Mouse (Mus musculus): ENCODE measurements at regions not wholly inside any gene's neighbourhood (a gene's known extent, or its start where the extent isn't known, plus 50 kb on each side); places are given as distances from the start of the nearest gene placed in this dataset.
A peak's percentile ranks its signal among the peaks of the same experiment; 100 is the strongest.
"Not testable (repeated sequence)": the region's sequence is repeated elsewhere in the genome, so short reads cannot be mapped to it uniquely, and the experiment has no call there.

DNA sequence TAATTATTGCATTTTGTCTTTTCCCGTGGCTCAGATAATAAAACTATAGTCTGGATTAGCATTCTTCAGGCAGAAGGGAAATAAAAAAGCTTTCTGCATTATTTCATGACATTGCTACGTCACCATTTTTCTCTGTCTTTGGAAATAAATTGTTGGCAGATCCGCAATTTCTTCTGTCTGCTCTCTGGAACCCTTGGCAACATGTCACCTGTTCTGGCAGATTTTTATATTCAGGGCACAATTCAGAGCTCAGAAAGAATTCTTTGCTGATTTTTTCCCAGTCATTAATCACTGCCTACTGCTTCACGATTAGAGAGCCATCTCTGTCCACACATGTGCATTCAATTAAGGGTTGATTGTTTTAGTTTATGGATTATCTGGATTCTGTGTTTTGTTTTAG lies 460.5 kb downstream of the Cdh8 start:
- no peak for DNase-seq

DNA sequence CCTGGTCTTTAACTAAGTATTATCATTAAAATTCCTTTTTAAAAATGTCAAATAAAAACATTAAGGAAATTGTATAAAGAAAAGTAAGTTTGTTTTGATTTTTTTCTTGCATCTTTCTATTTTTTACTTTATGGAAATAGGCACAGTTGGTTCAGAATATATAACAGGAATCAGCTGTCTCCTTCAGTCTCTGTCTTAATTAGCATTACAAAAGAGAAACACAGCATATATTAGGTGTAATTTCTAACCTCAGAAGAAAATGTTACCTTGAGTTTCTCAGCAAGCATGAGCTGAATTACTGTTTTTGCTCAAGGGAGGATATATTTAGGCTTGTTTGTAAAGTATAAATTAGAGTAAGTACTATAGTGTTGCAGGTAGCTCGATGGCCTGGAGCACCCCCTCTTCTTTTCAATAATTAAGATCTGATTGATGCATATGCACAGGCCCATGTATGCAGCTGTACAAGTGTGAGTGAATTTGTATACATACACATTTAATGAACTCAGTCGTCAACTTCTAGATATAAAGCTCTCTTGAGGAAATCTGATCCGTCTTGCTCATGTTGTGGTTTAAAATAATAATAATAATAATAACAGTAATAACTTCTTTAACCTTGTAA lies 503.0 kb downstream of the Cdh8 start:
- no peak for DNase-seq

DNA sequence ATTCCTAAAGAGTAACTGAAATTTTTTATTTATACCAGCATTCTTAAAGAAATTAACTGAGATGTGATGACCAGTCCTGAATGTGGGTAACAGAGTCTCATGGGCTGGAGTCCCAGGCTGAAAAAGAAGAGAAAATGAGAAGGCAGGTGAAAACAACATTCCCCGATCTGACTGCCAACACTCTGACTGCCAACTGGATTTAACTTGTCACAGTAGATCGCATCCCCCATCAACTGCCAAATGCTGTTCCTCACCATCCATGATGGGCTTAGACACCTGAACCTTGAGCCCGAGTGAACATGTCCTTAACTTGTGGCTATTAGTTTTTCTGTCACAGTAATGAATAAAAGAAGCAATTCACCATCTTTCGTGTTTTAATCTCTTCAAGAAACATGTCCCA lies 522.9 kb downstream of the Cdh8 start:
- DNase-seq, result no peak

DNA sequence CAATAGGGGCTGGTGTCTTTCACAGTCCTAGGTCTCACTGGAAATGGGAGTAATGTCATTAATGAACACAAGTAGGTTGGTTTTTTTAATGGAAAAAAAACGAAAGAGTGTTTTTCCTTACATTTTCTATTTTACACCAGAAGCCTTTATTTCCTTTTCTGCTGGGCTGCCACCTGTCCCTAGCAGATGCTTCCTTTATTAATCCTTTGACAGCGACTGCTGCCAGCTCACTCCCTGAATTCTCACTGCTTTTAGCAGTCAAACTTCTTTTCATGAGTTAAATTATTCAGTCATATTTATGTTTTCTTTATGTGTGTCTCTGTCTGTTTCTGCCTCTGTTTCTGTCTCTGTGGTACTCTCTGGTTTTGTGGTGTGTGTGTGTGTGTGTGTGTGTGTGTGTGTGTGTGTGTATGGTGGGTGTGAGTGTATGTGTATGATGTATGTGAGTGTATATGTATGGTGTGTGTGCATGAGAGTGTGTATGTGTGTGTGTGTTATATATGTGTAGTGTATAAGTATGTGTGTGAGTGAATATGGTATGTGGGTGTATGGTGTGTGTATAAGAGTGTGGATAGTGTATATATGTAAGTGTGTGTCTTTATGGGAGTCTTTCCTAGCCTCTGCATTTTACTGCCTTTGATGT lies 554.5 kb downstream of the Cdh8 start:
- peak; percentile 14 to 27 for DNase-seq

DNA sequence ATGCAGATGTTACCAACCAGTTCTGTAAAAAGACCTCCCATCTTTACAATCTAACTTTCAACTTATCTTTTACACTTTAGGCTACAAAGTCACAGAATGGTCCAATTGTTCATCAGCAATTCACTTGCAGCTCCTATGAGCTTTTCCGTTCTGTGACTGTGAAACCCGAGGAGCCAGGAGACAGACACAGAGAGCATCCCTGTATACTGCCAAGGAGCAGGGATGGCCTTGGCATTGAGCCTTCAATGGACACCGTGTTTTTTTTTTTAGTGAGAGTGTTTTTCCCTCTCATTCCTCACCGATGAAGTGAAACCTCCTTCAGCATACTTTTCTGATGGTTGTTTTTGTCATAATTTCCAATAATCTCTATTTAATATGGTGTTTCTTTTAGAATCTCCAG lies 555.1 kb downstream of the Cdh8 start:
- DNase-seq, result no peak

DNA sequence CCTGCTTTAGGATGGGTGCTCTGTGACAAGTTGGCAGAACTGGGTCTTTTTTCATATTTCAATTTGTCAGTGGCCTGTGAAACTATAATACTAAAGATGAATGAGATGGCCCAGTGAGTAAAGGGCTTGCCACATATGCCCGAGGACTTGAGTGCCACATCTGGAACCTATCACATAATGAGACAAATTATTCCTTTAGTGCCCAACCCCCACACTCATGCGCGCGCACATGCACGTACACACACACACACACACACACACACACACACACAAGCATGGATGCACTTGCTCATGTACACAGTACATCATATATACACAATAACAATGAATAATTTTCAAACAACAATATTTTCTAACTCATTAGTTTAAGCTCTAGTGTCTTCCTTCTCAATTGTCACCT lies 555.9 kb downstream of the Cdh8 start:
- no peak for DNase-seq

DNA sequence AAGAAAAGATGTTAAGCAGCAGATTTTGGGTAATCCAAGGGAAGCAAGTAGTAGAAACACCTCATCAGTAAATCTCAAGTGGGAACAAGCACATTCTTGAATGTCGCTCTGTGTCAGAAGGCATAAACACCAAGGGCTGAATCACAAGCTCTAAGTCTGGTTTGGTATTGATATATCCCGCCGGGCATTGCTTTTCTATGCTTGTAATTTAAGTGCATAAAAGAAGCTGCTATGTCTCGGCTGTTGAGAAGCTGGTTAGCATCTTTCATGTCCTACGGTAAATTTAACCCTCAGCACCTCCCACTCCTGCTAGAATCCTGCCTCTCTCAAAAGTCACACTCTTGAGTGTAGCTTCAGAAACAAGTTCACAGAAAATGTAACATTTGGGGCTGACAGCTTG lies 586.8 kb downstream of the Cdh8 start:
- no peak for DNase-seq

DNA sequence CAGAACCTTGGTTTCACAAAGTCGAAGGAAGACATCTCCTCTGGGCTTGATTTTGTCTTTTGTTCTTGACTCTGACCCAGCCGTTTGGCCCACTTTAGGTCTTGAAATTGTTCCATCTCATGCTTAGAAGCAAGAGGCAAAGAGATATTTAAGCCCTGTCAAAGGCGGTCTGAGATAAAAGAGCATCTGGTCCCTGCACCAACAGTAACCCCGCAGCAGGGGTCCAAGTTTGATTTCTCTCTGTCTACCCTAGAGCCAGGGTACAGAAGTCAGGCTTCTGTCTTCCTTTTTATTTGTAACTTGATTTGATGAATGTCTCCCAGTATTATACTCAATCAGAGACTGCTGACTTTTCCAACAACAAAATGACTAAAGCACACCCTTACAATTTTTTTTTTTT lies 587.3 kb downstream of the Cdh8 start:
- no peak for DNase-seq

DNA sequence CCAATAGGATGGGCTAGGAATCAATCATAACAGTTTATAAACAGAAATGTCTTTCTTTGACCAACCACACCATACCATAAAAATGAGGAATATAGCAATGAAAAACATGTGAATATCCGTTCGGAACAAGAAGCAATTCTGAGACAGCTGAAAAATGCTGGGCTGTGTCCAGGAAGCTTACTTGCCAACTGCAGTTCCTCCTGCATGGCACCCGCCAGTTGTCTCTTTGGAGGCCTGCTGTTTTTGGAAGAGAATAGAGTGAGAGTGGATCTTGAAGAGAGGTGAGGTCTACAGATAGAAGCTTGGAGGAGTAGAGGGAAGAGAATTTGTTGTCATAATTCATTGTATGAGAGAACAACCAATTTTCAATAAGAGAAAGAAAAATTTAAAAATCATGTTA lies 604.3 kb downstream of the Cdh8 start:
- peak in 1 of 2 experiments; percentile 13 for DNase-seq

DNA sequence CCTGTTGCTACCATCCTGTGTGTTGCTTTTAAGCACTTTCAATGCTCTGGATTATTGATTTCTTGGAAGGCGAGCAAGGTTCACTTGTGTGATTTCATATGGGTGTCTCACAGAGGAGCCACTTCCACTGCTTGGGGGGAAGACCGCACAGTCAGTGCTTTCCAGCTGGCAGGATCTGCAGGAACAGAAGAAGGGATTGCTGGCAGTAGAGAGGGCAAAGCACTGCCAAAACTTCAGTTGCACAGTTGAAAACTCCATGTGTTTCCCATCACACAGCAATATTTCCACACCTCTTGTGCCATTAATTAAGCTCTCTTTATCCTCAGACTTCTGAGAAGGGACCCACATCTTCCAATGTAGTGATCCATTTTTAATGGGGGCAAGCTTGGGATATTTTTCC lies 618.8 kb downstream of the Cdh8 start:
- peak; percentile 33 to 40 for DNase-seq

DNA sequence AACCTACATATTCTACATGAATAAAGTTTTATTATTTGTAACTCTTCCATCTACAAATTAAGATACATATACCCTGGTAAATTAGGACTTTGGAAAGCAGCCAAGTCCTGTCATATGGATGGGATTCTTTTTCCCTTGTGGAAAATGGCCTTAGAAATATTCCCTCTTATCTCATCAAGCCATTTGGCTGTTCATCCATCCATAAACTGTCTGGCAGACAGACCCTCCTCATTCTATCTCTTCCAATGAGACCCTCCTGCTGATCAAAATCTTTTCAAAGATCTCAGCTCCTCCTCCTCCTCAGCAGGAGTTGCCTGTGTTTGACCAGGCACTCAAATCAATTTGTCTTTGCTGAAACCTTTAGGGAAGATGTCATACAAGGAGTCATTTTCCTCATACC lies 649.2 kb downstream of the Cdh8 start:
- DNase-seq, result no peak

DNA sequence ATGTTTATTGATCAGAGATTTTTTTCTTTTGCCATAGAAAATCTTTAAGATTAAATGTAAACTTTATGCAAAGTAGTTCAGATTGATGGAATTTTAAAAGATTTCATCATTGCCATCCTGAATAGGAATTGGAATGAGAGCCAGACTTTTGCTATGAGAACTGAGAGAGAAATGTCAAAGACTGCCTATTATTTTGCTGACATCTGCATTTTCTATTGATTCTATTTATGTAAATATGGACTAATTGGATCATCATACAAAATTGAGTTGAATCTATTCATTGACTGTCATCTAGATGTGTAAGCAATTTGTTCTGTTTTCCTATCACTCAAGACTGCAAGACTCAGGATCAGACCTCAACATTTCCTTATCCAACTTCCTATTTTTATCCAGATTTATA lies 659.7 kb downstream of the Cdh8 start:
- no peak for DNase-seq

DNA sequence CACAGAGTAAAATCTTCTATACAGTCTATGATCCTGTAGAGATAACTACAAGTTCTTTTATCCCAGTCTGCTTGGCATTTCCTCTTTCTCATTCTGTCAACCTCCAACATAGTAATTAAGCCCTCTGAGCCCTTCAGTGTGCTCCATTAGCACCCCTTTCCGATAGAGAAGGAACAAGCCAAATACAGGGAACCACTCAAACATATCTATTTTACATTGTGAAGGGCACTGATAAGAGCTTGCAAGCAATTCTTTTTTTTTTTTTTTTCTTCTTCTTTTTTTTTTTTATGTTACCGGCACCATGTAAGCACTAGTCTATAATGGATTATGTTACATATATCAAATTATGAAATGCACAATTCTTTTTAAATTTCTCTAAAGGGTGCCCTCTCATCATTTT lies 660.5 kb downstream of the Cdh8 start:
- DNase-seq, result no peak

DNA sequence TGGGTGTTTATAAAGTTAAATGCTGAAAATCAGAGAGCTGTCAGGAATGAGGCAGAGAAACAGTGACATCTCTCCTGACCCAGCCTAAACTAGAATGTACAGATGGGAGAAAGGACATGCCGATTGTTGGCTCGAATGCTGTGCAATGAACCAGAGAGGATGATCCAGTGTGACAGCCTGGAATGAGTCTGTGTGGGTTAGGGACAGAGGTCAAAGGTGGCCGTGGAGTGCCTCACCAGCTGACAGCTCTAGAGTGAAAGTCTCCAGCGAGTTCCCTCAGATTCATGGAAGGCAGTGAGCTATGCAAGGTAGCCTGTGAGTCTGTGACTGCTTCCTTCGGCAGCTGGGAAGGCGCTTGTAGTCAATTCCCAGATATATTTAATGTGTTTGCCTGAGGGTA lies 663.9 kb downstream of the Cdh8 start:
- DNase-seq, result no peak

DNA sequence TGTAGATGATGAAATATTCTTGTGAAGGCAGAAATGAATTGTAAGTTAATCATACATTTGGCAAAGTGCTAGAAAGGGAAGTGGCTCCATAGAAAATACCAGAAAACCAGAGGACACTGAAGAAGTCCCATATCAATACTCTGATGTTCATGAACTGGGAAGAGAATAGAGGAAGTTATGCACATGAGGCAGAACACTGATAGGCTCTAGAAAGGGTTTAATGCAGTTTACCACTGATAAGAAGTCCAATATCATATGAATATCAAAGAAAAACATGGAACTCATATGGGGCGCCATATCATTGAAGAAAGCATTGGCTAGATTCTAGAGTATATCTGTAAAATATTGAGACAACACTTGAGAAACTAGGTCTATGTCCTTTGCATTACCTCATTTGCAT lies 708.5 kb downstream of the Cdh8 start:
- DNase-seq, result no peak

DNA sequence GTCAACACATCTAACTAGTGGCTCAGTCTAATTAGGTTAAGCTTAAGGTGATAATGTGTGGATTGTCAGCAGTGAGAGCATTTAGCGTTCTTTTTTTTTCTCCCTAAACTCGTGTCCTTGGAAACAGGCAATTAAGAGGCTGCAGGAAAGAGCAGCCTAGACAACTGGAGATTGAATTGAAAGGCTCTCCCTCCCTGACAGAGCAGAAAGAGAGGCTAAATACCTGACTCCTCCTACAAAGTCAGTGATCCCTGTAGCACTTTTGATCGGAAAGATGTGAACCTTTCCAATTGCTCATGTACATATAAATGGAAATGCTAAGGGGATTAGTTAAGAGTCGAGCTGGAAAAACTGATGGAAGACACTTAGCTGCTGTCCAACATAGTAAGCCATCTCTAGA lies 710.1 kb downstream of the Cdh8 start:
- no peak for DNase-seq

DNA sequence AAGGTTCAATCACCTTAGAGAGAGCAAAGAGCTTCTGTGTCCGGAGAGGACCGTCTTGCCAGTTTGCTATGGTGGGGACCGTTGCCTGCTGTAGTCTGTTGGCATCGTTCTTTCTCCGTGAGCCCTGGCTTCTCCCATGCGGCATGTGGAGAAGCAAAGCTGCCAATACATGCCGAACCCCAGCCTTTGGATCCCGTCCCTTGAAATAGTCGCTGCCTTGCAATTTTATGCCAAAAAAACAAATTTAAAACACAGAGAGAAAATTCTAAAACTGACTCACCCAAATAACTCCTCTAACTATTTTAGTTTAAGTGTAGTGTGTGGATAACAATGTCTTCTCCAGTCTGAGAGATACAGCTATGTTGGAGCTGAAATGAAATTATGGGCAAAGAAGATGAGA lies 731.1 kb downstream of the Cdh8 start:
- DNase-seq, result peak; percentile 20 to 24

DNA sequence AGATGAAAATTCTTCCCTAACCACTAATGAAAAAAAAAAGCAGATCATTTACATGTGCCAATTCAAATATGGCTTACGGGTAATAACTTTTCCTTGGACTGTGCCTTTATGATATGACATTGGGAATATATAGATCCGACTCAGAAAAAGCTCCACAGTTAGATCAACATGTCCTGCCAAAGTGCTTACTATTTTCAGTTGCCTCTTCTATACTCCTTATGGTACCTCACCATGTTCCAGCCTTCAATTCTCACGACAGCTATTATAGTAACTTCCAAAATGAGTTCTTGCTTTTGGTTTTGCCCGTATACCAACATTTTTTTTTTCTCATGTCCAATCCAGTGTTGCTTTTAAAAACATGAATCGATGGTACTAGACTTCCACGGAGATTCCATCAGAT lies 731.7 kb downstream of the Cdh8 start:
- no peak for DNase-seq

DNA sequence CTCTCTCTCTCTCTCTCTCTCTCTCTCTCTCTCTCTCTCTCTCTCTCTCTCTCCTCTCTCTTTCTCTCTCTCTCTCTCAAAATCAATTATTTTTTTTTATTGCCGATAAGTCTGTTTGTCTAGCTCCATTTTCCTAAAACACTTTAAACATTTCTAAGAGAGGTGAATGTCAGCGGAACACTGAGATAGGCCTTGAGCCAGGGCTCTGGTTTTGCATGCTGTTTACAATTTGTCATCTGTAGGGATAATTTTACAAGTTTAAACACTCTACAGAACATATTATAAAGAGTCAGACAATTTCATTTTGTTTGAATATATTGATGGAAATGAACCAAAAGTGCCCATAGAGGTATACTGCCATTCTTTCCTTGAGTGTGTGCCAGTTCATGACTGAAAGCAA lies 736.2 kb downstream of the Cdh8 start:
- DNase-seq, result no peak

DNA sequence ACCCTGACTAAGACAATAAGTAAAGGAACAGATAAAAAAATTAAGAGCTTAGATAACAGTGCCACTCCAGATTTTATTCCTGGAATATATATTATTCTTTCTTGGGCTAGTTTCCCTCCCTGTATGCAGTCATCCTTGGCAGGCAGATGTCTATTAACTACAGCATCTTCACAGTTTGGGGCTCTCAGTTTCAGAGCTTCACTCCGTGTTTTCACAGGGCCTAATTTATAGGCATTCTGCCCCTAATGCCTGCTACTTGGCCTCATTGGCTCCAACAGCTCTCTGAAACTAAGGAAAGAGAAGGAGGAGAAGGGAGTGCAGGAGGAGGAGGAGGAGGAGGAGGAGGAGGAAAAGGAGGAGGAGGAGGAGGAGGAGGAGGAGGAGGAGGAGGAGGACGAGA lies 757.0 kb downstream of the Cdh8 start:
- DNase-seq, result no peak

DNA sequence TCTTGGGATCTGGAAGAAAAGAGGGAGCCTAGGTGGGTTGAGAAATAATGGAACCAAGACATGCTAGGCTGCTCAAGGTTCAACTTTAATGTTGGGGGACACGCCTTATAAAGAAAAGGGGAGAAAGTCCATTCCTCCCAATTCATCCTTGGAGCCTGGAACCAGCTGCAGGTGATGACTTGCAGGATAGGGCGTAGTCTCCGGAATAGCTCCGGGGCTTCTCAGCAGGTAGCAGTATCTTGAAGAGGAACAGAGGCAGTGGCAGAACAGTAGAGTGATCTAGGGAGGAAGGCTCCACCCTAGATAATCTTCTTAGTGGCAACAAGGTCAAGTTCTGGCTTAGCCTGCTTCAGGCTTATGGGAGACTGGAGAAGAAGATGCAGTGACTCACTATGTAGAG lies 764.0 kb downstream of the Cdh8 start:
- DNase-seq, result not testable (repeated sequence)

DNA sequence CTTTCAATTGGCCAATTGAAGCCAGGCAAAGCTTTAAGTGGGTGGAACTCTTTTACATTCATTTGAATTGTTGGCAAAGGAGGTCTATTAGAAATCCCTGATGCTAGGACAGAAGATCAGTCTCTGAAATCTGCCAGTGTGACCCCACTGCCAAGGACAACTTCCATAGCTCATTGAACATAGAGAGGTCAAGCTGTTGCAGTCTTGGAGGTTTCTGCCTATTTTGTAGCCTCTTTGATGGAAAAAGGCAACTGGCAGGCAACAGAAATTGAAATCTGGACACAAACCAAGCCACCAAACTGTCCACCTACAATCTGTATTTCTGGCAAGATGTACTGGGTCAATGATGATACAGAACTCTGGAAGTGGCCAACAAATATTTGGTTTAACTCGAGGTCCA lies 765.3 kb downstream of the Cdh8 start:
- DNase-seq, result no peak

DNA sequence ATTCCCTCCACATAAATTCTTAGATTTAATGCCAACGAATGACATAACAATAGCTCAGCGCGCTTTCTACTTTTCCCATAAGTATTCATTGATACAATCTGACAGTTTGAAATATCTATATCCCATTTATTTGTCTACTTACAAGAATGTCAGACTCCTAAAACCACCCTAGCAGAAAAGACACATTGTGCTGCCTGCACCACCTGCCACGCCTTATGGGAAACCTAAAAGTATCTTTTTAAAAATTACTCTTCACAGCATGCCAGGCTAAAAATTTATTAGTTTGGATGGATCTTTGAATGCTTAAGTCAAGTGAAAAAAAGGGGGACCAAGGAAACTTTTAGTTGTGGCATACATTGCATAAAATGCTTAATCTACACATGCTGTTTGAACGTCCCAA lies 788.1 kb downstream of the Cdh8 start:
- DNase-seq, result peak; percentile 35 to 52

DNA sequence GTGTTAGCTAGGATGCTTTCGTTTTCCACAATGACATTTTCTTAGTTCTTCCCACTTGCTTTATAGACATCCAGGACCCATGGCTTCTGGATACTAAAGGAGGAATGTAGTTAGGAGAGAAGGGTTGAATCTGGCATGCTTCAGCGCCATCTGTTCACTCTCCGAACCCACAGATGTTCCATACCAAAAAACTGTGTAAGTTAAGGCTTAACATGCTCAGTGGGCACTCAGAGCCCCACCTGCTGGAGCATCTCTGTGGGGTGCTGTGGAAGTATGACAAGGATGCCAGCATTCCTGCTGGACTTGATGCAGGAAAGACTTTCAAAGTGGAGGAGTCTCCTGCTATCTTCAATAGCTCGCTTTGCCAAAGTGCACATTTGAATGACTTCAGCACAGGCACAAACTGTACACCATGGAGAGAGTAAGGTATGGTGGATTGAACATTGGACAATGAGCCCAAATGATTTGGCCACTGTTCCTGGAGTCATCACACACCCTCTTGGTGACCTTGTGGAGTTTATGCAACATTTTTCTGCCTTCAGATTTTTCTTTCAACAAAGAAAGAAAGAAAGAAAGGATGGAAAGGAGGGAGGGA lies 802.3 kb downstream of the Cdh8 start:
- no peak for DNase-seq
